Mouse (Mus musculus) E14TG2a.4 (cell line): ENCODE measurements around the gene Zcwpw1.

Experiments used
- H3K27me3 ChIP-seq: 2 replicates; pipeline ENCODE4 v1.6.1; 2014; ENCODE audit warnings: low read length, control low read depth; ENCODE audit not compliant: insufficient read depth
- H3K36me3 ChIP-seq: 2 replicates; pipeline ENCODE4 v1.6.1; 2014; ENCODE audit warnings: low read length, control low read depth; ENCODE audit not compliant: insufficient read depth
- H3K4me1 ChIP-seq: replicated peaks from 2 replicates; pipeline ENCODE4 v1.6.1; 2014; ENCODE audit warnings: low read depth, low read length, control low read depth
- H3K4me3 ChIP-seq: replicated peaks from 2 replicates; pipeline ENCODE4 v1.5.1; 2014; ENCODE audit warnings: mild to moderate bottlenecking, low read length
- H3K9me3 ChIP-seq: 2 replicates; pipeline ENCODE4 v1.6.1; 2014; ENCODE audit warnings: low read length, control low read depth
- CTCF ChIP-seq: conservative IDR thresholded peaks from 2 replicates; pipeline ENCODE4 v1.5.1; 2014; ENCODE audit warnings: low read length
- NANOG ChIP-seq: IDR thresholded peaks from 2 replicates; pipeline ENCODE4 v1.6.1; 2014; ENCODE audit warnings: borderline replicate concordance, low read length, mixed read lengths
- POU5F1 ChIP-seq: IDR thresholded peaks from 2 replicates; pipeline ENCODE4 v1.6.1; 2014; ENCODE audit warnings: low read length, borderline replicate concordance

Zcwpw1 gene

GRCm38 (mm10) chr5:137777267-137777845 lies 10.2 kb upstream of the Zcwpw1 start:
- peaks cover 28% of the 10 kb centered on the region for H3K36me3 ChIP-seq
- no peaks in the 10 kb centered on the region for H3K27me3 ChIP-seq
- no peak for TF ChIP-seq CTCF
- no peak for TF ChIP-seq NANOG
- TF ChIP-seq POU5F1: no peak
- H3K4me1 ChIP-seq: peaks cover 75% of the 10 kb centered on the region
- no peaks in the 10 kb centered on the region for H3K9me3 ChIP-seq
- H3K4me3 ChIP-seq: peak overlapping the region; percentile 99; the same call in 1 of the 2 replicates

GRCm38 (mm10) chr5:137778635-137779034 lies 9.0 kb upstream of the Zcwpw1 start, which contains the start of gene Ppp1r35:
Gene Ppp1r35, plus strand, starts transcription at chr5:137778849.
- peaks cover 40% of the 10 kb centered on the region for H3K36me3 ChIP-seq
- peak within 1 kb of the TSS; percentile 99 for H3K4me3 ChIP-seq
- no peaks in the 10 kb centered on the region for H3K9me3 ChIP-seq
- peaks cover 80% of the 10 kb centered on the region for H3K4me1 ChIP-seq
- TF ChIP-seq CTCF: no peak
- TF ChIP-seq NANOG: no peak
- no peak for TF ChIP-seq POU5F1
- no peaks in the 10 kb centered on the region for H3K27me3 ChIP-seq

GRCm38 (mm10) chr5:137779053-137779933 lies 8.3 kb upstream of the Zcwpw1 start:
- peak overlapping the region; percentile 99 for H3K4me3 ChIP-seq
- TF ChIP-seq CTCF (no peak), NANOG (no peak), POU5F1 (no peak)
- peaks cover 87% of the 10 kb centered on the region for H3K4me1 ChIP-seq
- peaks cover 47% of the 10 kb centered on the region for H3K36me3 ChIP-seq
- no peaks in the 10 kb centered on the region for H3K9me3 ChIP-seq
- H3K27me3 ChIP-seq: no peaks in the 10 kb centered on the region

- no peaks in the 10 kb centered on the region for H3K9me3 ChIP-seq
- H3K27me3 ChIP-seq: no peaks in the 10 kb centered on the region
- peak overlapping the region; percentile 21 for H3K4me3 ChIP-seq
- peaks cover 76% of the 10 kb centered on the region for H3K4me1 ChIP-seq
- TF ChIP-seq CTCF: no peak
- no peak for TF ChIP-seq POU5F1
- TF ChIP-seq NANOG: no peak
- peaks cover 58% of the 10 kb centered on the region for H3K36me3 ChIP-seq
Measured at GRCm38 (mm10) chr5:137781661-137782060, 5.9 kb upstream of the Zcwpw1 start.

GRCm38 (mm10) chr5:137782776-137783522 lies 4.6 kb upstream of the Zcwpw1 start:
- peaks cover 3% of the 10 kb centered on the region for H3K27me3 ChIP-seq
- H3K4me1 ChIP-seq: peaks cover 71% of the 10 kb centered on the region
- H3K36me3 ChIP-seq: peaks cover 58% of the 10 kb centered on the region
- peak overlapping the region; percentile 94 for H3K4me3 ChIP-seq
- no peaks in the 10 kb centered on the region for H3K9me3 ChIP-seq
- TF ChIP-seq NANOG: no peak
- no peak for TF ChIP-seq POU5F1
- TF ChIP-seq CTCF: no peak

GRCm38 (mm10) chr5:137783901-137784540 lies 3.6 kb upstream of the Zcwpw1 start:
- Histone ChIP-seq H3K4me1 (peaks cover 69% of the 10 kb centered on the region), H3K36me3 (peaks cover 58% of the 10 kb centered on the region)

GRCm38 (mm10) chr5:137784546-137784945 lies 3.1 kb upstream of the Zcwpw1 start:
- peaks cover 69% of the 10 kb centered on the region for H3K4me1 ChIP-seq
- H3K36me3 ChIP-seq: peaks cover 58% of the 10 kb centered on the region
- no peaks in the 10 kb centered on the region for H3K9me3 ChIP-seq
- H3K4me3 ChIP-seq: peak overlapping the region; percentile 94
- no peak for TF ChIP-seq POU5F1
- no peak for TF ChIP-seq NANOG
- TF ChIP-seq CTCF: no peak
- H3K27me3 ChIP-seq: peaks cover 7% of the 10 kb centered on the region

More at GRCm38 (mm10) chr5:137783901-137784540, 3.6 kb upstream of the Zcwpw1 start:
- no peaks in the 10 kb centered on the region for H3K9me3 ChIP-seq
- peak overlapping the region; percentile 94 for H3K4me3 ChIP-seq
- no peak for TF ChIP-seq NANOG
- TF ChIP-seq CTCF: no peak
- TF ChIP-seq POU5F1: no peak
- peaks cover 7% of the 10 kb centered on the region for H3K27me3 ChIP-seq
